Mouse (Mus musculus) lung, embryonic 16.5 days (tissue): ENCODE measurements around the gene Akap13. TPM values are rescaled to one million over a fixed set of nuclear protein-coding genes. Genes with fewer than 3 reads are reported as not detected.

ENCODE experiments used
- ATAC-seq: fragments of 200-750 bp; cut with Nextera tagmentation; 2 replicates; pipeline ENCODE4 v1.8.0; 2017; ENCODE audit warnings: low read depth, mild to moderate bottlenecking, moderate library complexity
- H3K27ac ChIP-seq: fragments of 300-500 bp; sonication (generic); 2 replicates; pipeline ENCODE4 v1.5.1; 2014; ENCODE audit warnings: mild to moderate bottlenecking, control low read depth, low read length
- H3K27me3 ChIP-seq: fragments of 300-500 bp; sonication (generic); 2 replicates; pipeline ENCODE4 v1.6.1; 2014; ENCODE audit warnings: low read depth, low read length, mixed read lengths; ENCODE audit not compliant: control insufficient read depth, insufficient read depth
- H3K36me3 ChIP-seq: fragments of 300-500 bp; sonication (generic); 2 replicates; pipeline ENCODE4 v1.6.1; 2014; ENCODE audit warnings: low read length; ENCODE audit not compliant: control insufficient read depth, insufficient read depth
- H3K4me1 ChIP-seq: fragments of 300-500 bp; sonication (generic); replicated peaks from 2 replicates; pipeline ENCODE4 v1.6.1; 2014; ENCODE audit warnings: low read length, mixed read lengths; ENCODE audit not compliant: control insufficient read depth, insufficient read depth
- H3K4me2 ChIP-seq: fragments of 300-500 bp; sonication (generic); 2 replicates; pipeline ENCODE4 v1.6.1; 2014; ENCODE audit warnings: low read depth, low read length, control low read depth
- H3K4me3 ChIP-seq: fragments of 300-500 bp; sonication (generic); 2 replicates; pipeline ENCODE4 v1.5.1; 2014; ENCODE audit warnings: mild to moderate bottlenecking, low read length, control low read depth
- H3K9ac ChIP-seq: fragments of 300-500 bp; sonication (generic); 2 replicates; pipeline ENCODE4 v1.6.1; 2014; ENCODE audit warnings: low read length, control low read depth
- H3K9me3 ChIP-seq: fragments of 300-500 bp; sonication (generic); 2 replicates; pipeline ENCODE4 v1.6.1; 2016; ENCODE audit warnings: low read length; ENCODE audit not compliant: control insufficient read depth
- WGBS: fragments of 180-500 bp; shearing (Covaris S2); extraction: QIAGEN DNeasy Blood & Tissue Kit; methylation state at CpG from one replicate; pipeline ENCODE4 v1.1.7; 2014; 5-methylcytosine and 5-hydroxymethylcytosine counted together
- polyA plus RNA-seq: library from polyadenylated mRNA; unstranded; fragments of >200 nt; fragmentation: Nextera tagmentation; extraction: Ambion mirVana; gene quantifications from 2 replicates; pipeline ENCODE4 v1.2.1, GENCODE M21; 2015

Akap13 gene
- polyA plus RNA-seq, 1 experiment from 2014 or later: 39.0 TPM

- H3K9ac ChIP-seq: no peak overlapping the region
- H3K27ac ChIP-seq: no peak overlapping the region
- no peak overlapping the region for H3K4me3 ChIP-seq
- H3K27me3 ChIP-seq: no peaks in the 10 kb centered on the region
- no peak overlapping the region for H3K4me2 ChIP-seq
- H3K9me3 ChIP-seq: no peaks in the 10 kb centered on the region
- peaks cover 7% of the 10 kb centered on the region for H3K4me1 ChIP-seq
- ATAC-seq: no peak
- no peaks in the 10 kb centered on the region for H3K36me3 ChIP-seq
- WGBS: 76% methylated on average over 7 of the region's 7 CpGs
These were observed 43.9 kb downstream of the Akap13 start for GRCm38 (mm10) chr7:75499271-75499670.

DNA sequence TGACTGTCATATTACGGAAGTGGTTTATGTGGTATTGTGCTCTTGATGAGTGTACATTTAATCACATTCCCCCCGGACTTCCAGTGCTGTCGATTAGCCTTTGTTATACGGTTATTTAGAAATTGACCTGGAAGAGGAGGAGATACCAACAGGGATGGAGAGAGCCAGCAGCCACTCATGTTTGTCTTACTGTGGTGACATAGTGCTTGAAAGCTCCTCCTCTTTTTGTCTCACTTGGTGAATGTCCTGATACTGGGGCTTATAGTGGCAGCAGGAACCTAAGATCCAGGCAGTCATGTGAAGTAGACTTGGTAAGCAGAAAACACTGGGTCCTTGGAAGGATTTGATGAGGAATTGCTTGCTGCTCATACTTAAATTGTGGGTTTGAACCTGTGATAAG is 44.8 kb downstream of the Akap13 start:
- Histone ChIP-seq H3K4me2 (no peak overlapping the region), H3K9me3 (no peaks in the 10 kb centered on the region), H3K36me3 (no peaks in the 10 kb centered on the region), H3K4me1 (peaks cover 7% of the 10 kb centered on the region), H3K4me3 (no peak overlapping the region), H3K27me3 (no peaks in the 10 kb centered on the region), H3K9ac (no peak overlapping the region), H3K27ac (no peak overlapping the region)
- ATAC-seq: no peak
- 86% methylated on average over 4 of the region's 4 CpGs for WGBS

GRCm38 (mm10) chr7:75500793-75501192 is 45.5 kb downstream of the Akap13 start:
- H3K4me2 ChIP-seq: no peak overlapping the region

GRCm38 (mm10) chr7:75504524-75504923 is 49.2 kb downstream of the Akap13 start:
- 73% methylated on average over 2 of the region's 2 CpGs for WGBS
- no peak overlapping the region for H3K4me2 ChIP-seq
- no peak overlapping the region for H3K9ac ChIP-seq
- no peaks in the 10 kb centered on the region for H3K27me3 ChIP-seq
- H3K27ac ChIP-seq: no peak overlapping the region
- peaks cover 4% of the 10 kb centered on the region; the same call in 1 of the 2 replicates for H3K4me1 ChIP-seq
- H3K4me3 ChIP-seq: no peak overlapping the region
- H3K36me3 ChIP-seq: no peaks in the 10 kb centered on the region
- no peaks in the 10 kb centered on the region for H3K9me3 ChIP-seq
- no peak for ATAC-seq

More at GRCm38 (mm10) chr7:75500793-75501192, 45.5 kb downstream of the Akap13 start:
- H3K9ac ChIP-seq: no peak overlapping the region
- H3K4me3 ChIP-seq: no peak overlapping the region
- ATAC-seq: no peak
- WGBS: 83% methylated on average over 4 of the region's 4 CpGs
- peaks cover 7% of the 10 kb centered on the region for H3K4me1 ChIP-seq
- no peaks in the 10 kb centered on the region for H3K36me3 ChIP-seq
- no peaks in the 10 kb centered on the region for H3K9me3 ChIP-seq
- H3K27me3 ChIP-seq: no peaks in the 10 kb centered on the region
- H3K27ac ChIP-seq: no peak overlapping the region

DNA sequence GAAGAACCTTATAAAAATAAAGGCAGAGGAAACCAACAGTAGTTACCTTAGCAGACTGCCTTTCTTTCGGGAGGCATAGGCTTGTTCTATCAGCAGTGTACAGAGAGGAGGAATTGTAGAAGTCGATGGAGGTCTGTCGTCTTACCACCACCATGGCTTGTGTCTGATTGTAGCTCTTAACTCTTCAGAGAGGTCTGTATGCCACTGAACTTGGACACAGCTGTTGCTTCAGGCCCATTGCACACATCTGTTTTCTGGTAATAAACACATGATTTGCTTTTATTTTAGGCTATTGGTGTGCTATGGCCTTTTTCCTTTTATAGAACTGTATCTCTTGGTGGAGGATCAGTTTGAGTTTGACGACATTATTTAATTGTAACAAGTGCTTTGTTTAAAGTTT is 51.3 kb downstream of the Akap13 start:
- Histone ChIP-seq H3K4me3 (no peak overlapping the region), H3K27ac (no peak overlapping the region; the same call in 1 of the 2 replicates), H3K9ac (no peak overlapping the region), H3K9me3 (no peaks in the 10 kb centered on the region), H3K4me2 (no peak overlapping the region), H3K36me3 (no peaks in the 10 kb centered on the region), H3K4me1 (peaks cover 6% of the 10 kb centered on the region; the same call in 1 of the 2 replicates), H3K27me3 (no peaks in the 10 kb centered on the region)
- WGBS: 77% methylated on average over 4 of the region's 4 CpGs
- no peak for ATAC-seq

DNA sequence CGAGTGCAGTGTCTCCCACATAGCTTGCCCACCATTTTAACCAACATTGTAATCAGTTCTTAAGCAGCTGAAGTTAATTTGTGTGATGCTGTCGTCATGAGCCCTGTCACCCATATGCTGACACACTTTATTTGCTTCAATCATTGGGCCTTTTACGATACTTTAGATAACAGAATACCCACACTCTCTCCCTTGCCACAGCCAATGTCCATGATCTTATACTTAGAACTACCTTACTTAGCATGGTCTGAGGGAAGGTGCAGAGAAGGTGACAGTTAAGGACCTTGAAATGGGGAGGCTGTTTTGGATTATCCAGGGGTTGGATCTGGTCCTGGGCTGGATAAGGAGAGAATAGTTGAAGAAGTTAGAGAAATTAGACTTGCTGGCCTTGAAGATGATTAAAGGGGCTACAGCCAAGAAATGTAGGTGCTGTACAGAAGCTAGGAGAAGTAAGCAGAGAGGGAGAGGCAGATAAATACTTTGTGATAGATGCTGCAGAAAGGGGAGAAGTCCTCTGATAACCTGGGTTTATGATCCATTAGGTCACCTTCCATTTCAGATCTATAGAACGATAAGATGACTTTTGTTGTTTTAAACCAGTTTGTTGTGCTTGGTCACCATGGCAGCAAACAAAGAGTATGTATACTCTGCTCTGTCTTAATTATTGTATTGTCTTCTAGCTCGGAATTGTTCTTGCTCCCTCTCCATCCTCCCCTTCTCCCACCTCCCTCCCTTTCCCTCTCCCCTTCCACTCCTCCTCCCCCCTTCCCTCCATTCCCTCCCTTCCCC is 53.9 kb downstream of the Akap13 start:
- Histone ChIP-seq H3K27me3 (no peaks in the 10 kb centered on the region), H3K36me3 (no peaks in the 10 kb centered on the region), H3K27ac (no peak overlapping the region), H3K9ac (no peak overlapping the region), H3K9me3 (no peaks in the 10 kb centered on the region), H3K4me3 (no peak overlapping the region), H3K4me2 (no peak overlapping the region), H3K4me1 (peaks cover 6% of the 10 kb centered on the region; the same call in 1 of the 2 replicates)
- 46% methylated on average over 5 of the region's 5 CpGs for WGBS
- no peak for ATAC-seq

DNA sequence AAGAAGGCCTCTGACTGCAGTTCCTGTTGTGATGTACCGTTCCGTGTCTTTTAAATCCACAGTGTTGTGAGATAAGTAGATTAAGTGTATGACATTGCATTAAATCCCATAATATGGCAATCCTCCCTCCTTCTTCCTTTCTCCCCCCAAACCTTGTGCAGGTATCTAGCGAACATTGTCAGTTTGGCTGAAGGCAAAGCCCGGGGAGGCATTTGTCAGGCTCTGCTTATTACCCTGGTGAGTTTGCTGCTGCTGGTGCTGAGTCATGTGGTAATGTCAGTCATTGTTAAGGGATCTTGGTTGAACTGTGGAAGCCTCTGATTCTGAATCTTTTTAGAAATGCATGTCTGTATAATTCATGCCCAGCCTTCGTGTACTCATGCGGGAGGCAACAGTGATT is 60.1 kb downstream of the Akap13 start:
- Histone ChIP-seq H3K4me3 (no peak overlapping the region), H3K36me3 (no peaks in the 10 kb centered on the region), H3K27ac (no peak overlapping the region), H3K4me1 (peaks cover 5% of the 10 kb centered on the region; the same call in 1 of the 2 replicates), H3K27me3 (no peaks in the 10 kb centered on the region), H3K9me3 (no peaks in the 10 kb centered on the region), H3K4me2 (no peak overlapping the region), H3K9ac (no peak overlapping the region)
- no peak for ATAC-seq
- 84% methylated on average over 6 of the region's 6 CpGs for WGBS

DNA sequence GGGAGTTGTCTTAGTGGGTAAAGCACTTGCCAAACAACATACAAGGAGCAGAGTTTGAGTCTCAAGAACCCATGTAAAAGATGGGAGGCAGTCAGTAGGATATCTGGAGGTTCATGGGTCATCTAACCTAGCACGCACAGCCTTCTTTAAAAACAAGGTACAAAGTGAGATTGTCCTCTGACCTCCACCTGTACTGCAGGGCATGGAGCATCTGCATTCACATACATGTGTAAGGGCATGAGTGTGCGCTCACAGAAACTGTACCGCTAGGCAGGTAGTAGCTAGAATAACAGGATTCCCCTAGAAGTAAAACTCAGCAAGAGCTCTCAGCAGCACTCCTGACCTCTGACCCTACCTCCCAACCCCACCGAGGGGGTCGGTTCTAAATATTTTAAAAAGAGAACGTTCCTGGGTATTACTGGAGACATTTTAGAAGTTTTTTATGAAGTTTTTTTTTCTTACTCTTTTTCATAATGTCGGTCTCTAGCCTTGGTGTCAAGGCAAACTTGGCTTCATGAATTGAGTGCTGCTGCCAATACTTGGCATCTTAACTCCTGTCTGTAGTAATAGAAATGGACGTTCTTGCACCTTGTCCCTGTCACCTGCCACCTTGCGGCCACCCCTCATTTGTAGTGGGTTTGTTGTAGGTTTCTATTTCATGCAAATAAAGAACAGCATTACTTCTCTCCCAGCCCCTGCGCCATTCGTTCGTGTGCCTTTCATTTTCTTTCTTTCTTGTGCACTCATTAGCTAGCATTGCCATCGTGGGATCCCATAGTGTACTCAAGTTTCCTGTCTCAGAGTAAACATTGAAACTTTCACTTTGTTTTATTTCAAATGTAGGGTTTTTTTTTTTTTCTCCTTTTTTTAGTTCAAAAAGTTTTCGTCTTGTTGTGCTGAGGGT is 61.6 kb downstream of the Akap13 start:
- no peaks in the 10 kb centered on the region for H3K9me3 ChIP-seq
- no peaks in the 10 kb centered on the region for H3K36me3 ChIP-seq
- H3K9ac ChIP-seq: no peak overlapping the region
- H3K4me1 ChIP-seq: peaks cover 10% of the 10 kb centered on the region; the same call in 1 of the 2 replicates
- WGBS: 77% methylated on average over 14 of the region's 14 CpGs
- no peaks in the 10 kb centered on the region for H3K27me3 ChIP-seq
- no peak for ATAC-seq
- no peak overlapping the region for H3K4me3 ChIP-seq
- no peak overlapping the region for H3K27ac ChIP-seq
- H3K4me2 ChIP-seq: no peak overlapping the region

- Histone ChIP-seq H3K27me3 (no peaks in the 10 kb centered on the region), H3K27ac (no peak overlapping the region), H3K36me3 (no peaks in the 10 kb centered on the region), H3K4me1 (peaks cover 16% of the 10 kb centered on the region), H3K9ac (no peak overlapping the region), H3K4me2 (no peak overlapping the region), H3K4me3 (no peak overlapping the region), H3K9me3 (no peaks in the 10 kb centered on the region)
- WGBS: 74% methylated on average over 6 of the region's 6 CpGs
- no peak for ATAC-seq
These were observed 65.2 kb downstream of the Akap13 start for GRCm38 (mm10) chr7:75520531-75520930.
